Mouse (Mus musculus) stomach, postnatal 0 days (tissue): ENCODE measurements at regions not wholly inside any gene's neighbourhood (a gene's known extent, or its start where the extent isn't known, plus 50 kb on each side); places are given as distances from the start of the nearest gene placed in this dataset.

Experiments
- ATAC-seq: fragments of 200-750 bp; cut with Nextera tagmentation; 2 replicates; pipeline ENCODE4 v1.8.0; 2017; ENCODE audit not compliant: low FRiP score, low TSS enrichment
- DNase-seq: peaks from one replicate; pipeline ENCODE4 v3.0.0-alpha.2; 2016; ENCODE audit warnings: low spot score
- H3K27ac ChIP-seq: fragments of 300-500 bp; sonication (generic); replicated peaks from 2 replicates; pipeline ENCODE4 v1.5.1; 2014; ENCODE audit warnings: mild to moderate bottlenecking, control low read depth
- H3K27me3 ChIP-seq: fragments of 300-500 bp; sonication (generic); 2 replicates; pipeline ENCODE4 v1.6.1; 2014; ENCODE audit warnings: low read length; ENCODE audit not compliant: control insufficient read depth, insufficient read depth
- H3K36me3 ChIP-seq: fragments of 300-500 bp; sonication (generic); 2 replicates; pipeline ENCODE4 v1.6.1; 2014; ENCODE audit warnings: low read length, mixed read lengths; ENCODE audit not compliant: control insufficient read depth, insufficient read depth
- H3K4me1 ChIP-seq: fragments of 300-500 bp; sonication (generic); replicated peaks from 2 replicates; pipeline ENCODE4 v1.6.1; 2014; ENCODE audit warnings: antibody characterized with exemption; ENCODE audit not compliant: control insufficient read depth, insufficient read depth
- H3K4me2 ChIP-seq: fragments of 300-500 bp; sonication (generic); replicated peaks from 2 replicates; pipeline ENCODE4 v1.6.1; 2014; ENCODE audit warnings: low read depth, mild to moderate bottlenecking, control low read depth, moderate library complexity
- H3K4me3 ChIP-seq: fragments of 300-500 bp; sonication (generic); 2 replicates; pipeline ENCODE4 v1.5.1; 2014; ENCODE audit warnings: low read depth, low read length, control low read depth
- H3K9ac ChIP-seq: fragments of 300-500 bp; sonication (generic); 2 replicates; pipeline ENCODE4 v1.6.1; 2014; ENCODE audit warnings: mild to moderate bottlenecking, low read length, control low read depth, mixed read lengths
- H3K9me3 ChIP-seq: fragments of 300-500 bp; sonication (generic); 2 replicates; pipeline ENCODE4 v1.6.1; 2016; ENCODE audit warnings: low read length; ENCODE audit not compliant: control insufficient read depth
- CTCF ChIP-seq: IDR thresholded peaks from 2 replicates; pipeline ENCODE4 v1.5.1; 2016; ENCODE audit warnings: antibody characterized with exemption, low read depth, mild to moderate bottlenecking, moderate library complexity
- EP300 ChIP-seq: optimal IDR thresholded peaks from 2 replicates; pipeline ENCODE3; 2016; ENCODE audit warnings: antibody characterized with exemption
- WGBS: fragments of 180-500 bp; shearing (Covaris S2); extraction: QIAGEN DNeasy Blood & Tissue Kit; methylation state at CpG from one replicate; pipeline ENCODE4 v1.1.7; 2014; 5-methylcytosine and 5-hydroxymethylcytosine counted together

GRCm38 (mm10) chr8:125351486-125352032 lies 218.0 kb downstream of the Sipa1l2 start:
- DNase-seq (no peak), ATAC-seq (no peak)
- Histone ChIP-seq H3K27ac (no peak overlapping the region), H3K27me3 (no peaks in the 10 kb centered on the region), H3K9ac (no peak overlapping the region), H3K9me3 (no peaks in the 10 kb centered on the region), H3K36me3 (no peaks in the 10 kb centered on the region), H3K4me2 (no peak overlapping the region), H3K4me1 (peaks cover 4% of the 10 kb centered on the region; the same call in 1 of the 2 replicates), H3K4me3 (no peak overlapping the region)
- no peak for TF ChIP-seq EP300
- no peak for TF ChIP-seq CTCF
- WGBS = 60% methylated on average over 8 of the region's 8 CpGs

GRCm38 (mm10) chr8:125349290-125350025 lies 220.2 kb downstream of the Sipa1l2 start:
- Histone ChIP-seq H3K4me1 (peaks cover 4% of the 10 kb centered on the region; the same call in 1 of the 2 replicates), H3K9ac (no peak overlapping the region), H3K4me3 (no peak overlapping the region), H3K27me3 (no peaks in the 10 kb centered on the region), H3K36me3 (no peaks in the 10 kb centered on the region), H3K27ac (no peak overlapping the region), H3K4me2 (no peak overlapping the region), H3K9me3 (no peaks in the 10 kb centered on the region)
- TF ChIP-seq CTCF (no peak), EP300 (no peak)
- WGBS = 10% methylated on average over 7 of the region's 7 CpGs
- DNase-seq = peak; percentile 76
- ATAC-seq = peak; percentile 75

- no peaks in the 10 kb centered on the region for H3K9me3 ChIP-seq
- H3K4me3 ChIP-seq = no peak overlapping the region
- no peaks in the 10 kb centered on the region for H3K27me3 ChIP-seq
- no peak overlapping the region for H3K9ac ChIP-seq
- ATAC-seq (no peak), DNase-seq (no peak)
- WGBS = 70% methylated on average over 8 of the region's 8 CpGs
- no peaks in the 10 kb centered on the region for H3K36me3 ChIP-seq
- no peak overlapping the region for H3K4me2 ChIP-seq
- peaks cover 4% of the 10 kb centered on the region; the same call in 1 of the 2 replicates for H3K4me1 ChIP-seq
- no peak for TF ChIP-seq CTCF
- TF ChIP-seq EP300 = no peak
- no peak overlapping the region for H3K27ac ChIP-seq
These were observed 223.4 kb downstream of the Sipa1l2 start for GRCm38 (mm10) chr8:125346182-125346581.

DNA sequence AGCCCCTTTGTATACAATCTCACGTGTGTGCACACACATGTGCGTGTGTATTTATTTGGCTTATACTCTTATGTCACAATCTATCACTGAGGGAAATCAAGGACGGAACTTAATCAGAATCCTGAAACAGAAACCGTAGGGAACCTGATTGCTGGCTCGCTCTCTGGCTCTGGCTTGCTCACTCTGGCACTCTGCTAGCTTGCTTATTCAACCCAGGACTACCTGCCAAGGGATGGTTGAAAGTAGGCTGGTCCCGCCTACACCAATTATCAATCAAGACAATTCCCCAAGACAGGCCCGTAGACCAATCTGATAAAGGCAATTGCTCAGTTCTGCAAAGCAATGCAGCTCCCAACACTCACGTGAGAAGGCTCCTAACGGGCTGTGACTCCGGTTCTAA lies 224.0 kb downstream of the Sipa1l2 start:
- WGBS = 77% methylated on average over 10 of the region's 10 CpGs
- ATAC-seq (no peak), DNase-seq (no peak)
- Histone ChIP-seq H3K9ac (no peak overlapping the region), H3K27me3 (no peaks in the 10 kb centered on the region), H3K27ac (no peak overlapping the region), H3K9me3 (no peaks in the 10 kb centered on the region), H3K4me1 (peaks cover 4% of the 10 kb centered on the region; the same call in 1 of the 2 replicates), H3K4me3 (no peak overlapping the region), H3K36me3 (no peaks in the 10 kb centered on the region), H3K4me2 (no peak overlapping the region)
- TF ChIP-seq EP300 (no peak), CTCF (no peak)

DNA sequence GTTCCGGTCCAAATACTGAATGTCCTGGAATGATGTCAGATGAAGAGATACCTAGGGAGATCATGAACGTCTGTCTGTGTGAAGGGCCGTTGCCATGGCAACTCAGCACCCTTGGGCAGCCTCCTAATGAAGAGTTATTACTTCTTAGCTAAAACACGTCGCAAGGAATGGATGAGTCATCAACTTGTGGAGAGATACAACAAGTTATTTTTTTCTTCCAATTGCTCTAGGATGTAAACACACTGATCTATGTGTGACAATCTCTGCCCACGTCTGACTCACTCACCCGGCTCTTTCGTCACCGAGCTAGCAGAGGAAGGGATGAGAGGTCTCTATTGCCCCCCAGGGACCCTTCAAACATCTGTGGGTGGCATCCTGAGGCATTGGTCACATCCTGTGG lies 225.7 kb downstream of the Sipa1l2 start:
- no peak for TF ChIP-seq EP300
- TF ChIP-seq CTCF = no peak
- 39% methylated on average over 9 of the region's 9 CpGs for WGBS
- no peaks in the 10 kb centered on the region for H3K27me3 ChIP-seq
- no peak for ATAC-seq
- H3K4me2 ChIP-seq = no peak overlapping the region
- no peaks in the 10 kb centered on the region for H3K36me3 ChIP-seq
- no peak for DNase-seq
- H3K27ac ChIP-seq = no peak overlapping the region
- H3K9me3 ChIP-seq = no peaks in the 10 kb centered on the region
- H3K4me3 ChIP-seq = no peak overlapping the region
- no peaks in the 10 kb centered on the region for H3K4me1 ChIP-seq
- no peak overlapping the region for H3K9ac ChIP-seq

GRCm38 (mm10) chr8:125342521-125342920 lies 227.1 kb downstream of the Sipa1l2 start:
- no peaks in the 10 kb centered on the region for H3K36me3 ChIP-seq
- DNase-seq (no peak), ATAC-seq (no peak)
- H3K4me1 ChIP-seq = no peaks in the 10 kb centered on the region
- H3K4me2 ChIP-seq = no peak overlapping the region
- TF ChIP-seq CTCF (no peak), EP300 (no peak)
- H3K4me3 ChIP-seq = no peak overlapping the region
- no peak overlapping the region for H3K9ac ChIP-seq
- H3K27ac ChIP-seq = no peak overlapping the region
- no peaks in the 10 kb centered on the region for H3K9me3 ChIP-seq
- 48% methylated on average over 9 of the region's 9 CpGs for WGBS
- H3K27me3 ChIP-seq = no peaks in the 10 kb centered on the region
